Mouse (Mus musculus) bone marrow, adult 2 months (tissue): Measurements from ENCODE around the gene Cks1b. TPM values are rescaled to one million over a fixed set of nuclear protein-coding genes. Genes with fewer than 3 reads are reported as not detected.

Experiments used
- H3K27ac ChIP-seq: fragments of 200-500 bp; 2 replicates; pipeline ENCODE4 v1.5.1; 2012; ENCODE audit warnings: low read depth, mild to moderate bottlenecking, control low read depth, inconsistent platforms, low read length; ENCODE audit not compliant: control insufficient read depth, poor library complexity, insufficient read depth
- H3K4me1 ChIP-seq: fragments of 200-500 bp; 2 replicates; pipeline ENCODE4 v1.6.1; 2011; ENCODE audit warnings: low read length; ENCODE audit not compliant: control insufficient read depth, insufficient read depth
- H3K4me3 ChIP-seq: fragments of 200-500 bp; replicated peaks from 2 replicates; pipeline ENCODE3; 2011; ENCODE audit warnings: mild to moderate bottlenecking, low read depth, low read length, control low read depth; ENCODE audit not compliant: control insufficient read depth
- CTCF ChIP-seq: fragments of 200-500 bp; IDR thresholded peaks from 2 replicates; pipeline ENCODE4 v1.5.1; 2011; ENCODE audit warnings: low read length, control low read depth; ENCODE audit not compliant: control insufficient read depth, insufficient read depth
- POLR2A ChIP-seq: fragments of 200-500 bp; IDR thresholded peaks from 2 replicates; pipeline ENCODE4 v1.6.1; 2011; ENCODE audit warnings: low read depth, mild to moderate bottlenecking, control low read depth, low read length, borderline replicate concordance; ENCODE audit not compliant: control insufficient read depth
- WGBS: fragments of 180-500 bp; shearing (Covaris S2); methylation state at CpG from one replicate; pipeline ENCODE4 v1.1.7; 2018; 5-methylcytosine and 5-hydroxymethylcytosine counted together
- polyA plus RNA-seq: library from polyadenylated mRNA; stranded (reverse); fragments of >200 nt; gene quantifications from 2 replicates; pipeline ENCODE4 v1.2.4, GENCODE M21; 2011; ENCODE audit warnings: low replicate concordance; ENCODE audit not compliant: missing spikeins, insufficient read depth, insufficient read length

Cks1b gene
- polyA plus RNA-seq, 1 experiment = 126 TPM

DNA sequence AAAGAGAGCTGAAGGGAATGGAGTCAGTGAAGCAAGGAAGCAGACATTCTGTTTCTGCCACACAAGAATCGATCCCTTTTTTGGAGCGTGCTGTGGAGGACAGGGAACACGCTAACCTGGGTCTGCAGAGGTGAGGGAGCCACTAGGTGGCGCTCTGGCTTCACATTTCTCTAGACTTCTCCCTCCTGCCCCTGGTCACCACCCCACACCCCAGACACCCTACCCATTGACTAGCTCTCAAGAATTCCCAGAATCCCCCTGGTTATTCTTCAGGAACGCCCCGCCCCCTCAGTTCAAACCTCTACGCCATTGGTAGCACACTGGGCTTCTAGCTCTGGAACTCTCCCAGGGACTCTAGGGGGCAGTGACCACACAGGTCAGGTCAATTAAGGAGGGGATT lies 31.4 kb upstream of the Cks1b start:
- Histone ChIP-seq H3K4me3 (no peak overlapping the region), H3K27ac (no peak overlapping the region; the same call in 1 of the 2 replicates), H3K4me1 (peaks cover 2% of the 10 kb centered on the region; the same call in 1 of the 2 replicates)
- no peak for TF ChIP-seq POLR2A
- TF ChIP-seq CTCF = peak; percentile 91
- WGBS = 10% methylated on average over 7 of the region's 7 CpGs

DNA sequence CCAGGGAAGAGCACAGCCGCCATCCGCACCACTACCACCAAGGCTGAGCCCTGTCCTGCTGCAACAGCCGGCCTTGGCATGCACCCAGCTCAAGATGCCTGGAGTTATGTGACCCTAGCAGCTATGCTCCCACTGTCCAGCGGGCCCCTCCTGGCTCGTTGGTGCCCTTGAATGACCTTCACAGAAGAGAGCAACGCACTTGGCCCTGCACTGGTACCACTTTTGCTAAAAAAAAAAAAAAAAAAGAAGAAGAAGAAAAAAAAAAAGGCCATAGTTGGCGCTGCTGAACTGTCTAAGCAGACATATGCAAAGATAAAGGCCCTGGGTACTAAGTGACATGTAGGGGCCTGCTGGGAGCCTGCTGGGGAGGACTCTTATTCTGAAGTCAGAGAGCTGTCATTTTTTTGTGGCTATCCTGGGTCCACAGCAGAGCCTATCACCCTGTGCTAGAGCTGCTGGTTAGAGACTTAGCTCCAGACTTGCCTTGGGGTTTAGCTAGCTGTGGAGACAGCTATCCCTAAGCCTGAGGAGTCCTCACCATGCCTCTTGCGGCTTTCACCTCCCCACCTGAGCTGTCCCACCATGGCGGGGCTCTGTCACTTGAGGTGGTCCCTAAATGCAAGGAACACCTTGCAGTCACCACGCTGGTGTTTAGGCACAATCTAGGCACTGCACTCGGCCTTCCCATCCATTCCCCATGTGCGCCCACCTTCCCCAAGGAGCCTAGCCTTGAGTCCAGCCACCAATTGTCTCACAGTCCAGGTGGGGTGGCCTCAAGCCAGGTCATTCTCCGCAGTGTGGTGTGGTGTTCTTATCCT lies 30.7 kb upstream of the Cks1b start:
- TF ChIP-seq CTCF (no peak), POLR2A (no peak)
- H3K4me3 ChIP-seq = no peak overlapping the region
- WGBS = 38% methylated on average over 13 of the region's 13 CpGs
- peaks cover 2% of the 10 kb centered on the region; the same call in 1 of the 2 replicates for H3K4me1 ChIP-seq
- H3K27ac ChIP-seq = peak overlapping the region; percentile 2; the same call in 1 of the 2 replicates

DNA sequence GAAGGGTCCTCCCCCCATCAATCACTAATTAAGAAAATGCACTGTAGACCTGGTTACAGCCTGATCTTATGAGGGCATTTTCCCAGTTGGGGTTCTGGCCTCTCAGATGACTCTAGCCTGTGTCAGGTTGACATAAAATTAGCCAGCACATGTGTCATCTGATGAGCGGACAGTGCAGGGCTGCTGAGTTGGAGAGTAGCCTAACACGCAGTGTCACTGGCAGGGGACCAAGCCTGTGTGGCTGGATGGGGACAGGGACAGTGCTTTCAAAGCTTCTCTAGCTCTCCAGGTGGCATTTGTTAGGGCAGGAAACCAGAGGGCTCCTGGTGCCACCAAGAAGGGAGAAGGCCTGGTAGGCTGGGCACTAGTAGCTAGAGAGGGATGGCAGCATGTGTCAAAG lies 22.5 kb upstream of the Cks1b start:
- Histone ChIP-seq H3K4me1 (peaks cover 7% of the 10 kb centered on the region), H3K4me3 (no peak overlapping the region), H3K27ac (no peak overlapping the region)
- 90% methylated on average over 2 of the region's 2 CpGs for WGBS
- no peak for TF ChIP-seq POLR2A
- TF ChIP-seq CTCF = no peak

DNA sequence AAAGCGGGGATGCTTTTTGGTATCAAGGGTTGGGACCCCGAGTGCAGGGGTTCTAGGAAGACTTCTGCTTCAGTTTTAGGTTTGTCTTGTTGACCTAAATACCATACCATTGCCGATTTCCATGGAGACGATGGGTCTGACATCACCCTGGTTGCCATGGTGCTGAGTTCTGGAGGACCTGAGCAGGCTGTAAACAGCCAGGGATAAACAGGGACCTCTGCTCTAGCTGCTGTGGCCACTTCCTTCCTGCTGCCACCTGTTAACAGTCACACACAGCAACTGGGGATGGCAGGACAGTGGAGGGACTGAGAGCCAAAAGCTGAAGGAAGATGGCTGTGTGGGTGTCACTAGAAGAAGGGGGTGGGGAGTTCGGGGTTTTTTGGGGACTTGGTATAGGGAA lies 19.1 kb upstream of the Cks1b start:
- H3K4me1 ChIP-seq = peaks cover 7% of the 10 kb centered on the region
- peak overlapping the region; percentile 64 for H3K4me3 ChIP-seq
- H3K27ac ChIP-seq = peak overlapping the region; percentile 64
- TF ChIP-seq CTCF (no peak), POLR2A (no peak)
- WGBS = 5% methylated on average over 5 of the region's 5 CpGs

DNA sequence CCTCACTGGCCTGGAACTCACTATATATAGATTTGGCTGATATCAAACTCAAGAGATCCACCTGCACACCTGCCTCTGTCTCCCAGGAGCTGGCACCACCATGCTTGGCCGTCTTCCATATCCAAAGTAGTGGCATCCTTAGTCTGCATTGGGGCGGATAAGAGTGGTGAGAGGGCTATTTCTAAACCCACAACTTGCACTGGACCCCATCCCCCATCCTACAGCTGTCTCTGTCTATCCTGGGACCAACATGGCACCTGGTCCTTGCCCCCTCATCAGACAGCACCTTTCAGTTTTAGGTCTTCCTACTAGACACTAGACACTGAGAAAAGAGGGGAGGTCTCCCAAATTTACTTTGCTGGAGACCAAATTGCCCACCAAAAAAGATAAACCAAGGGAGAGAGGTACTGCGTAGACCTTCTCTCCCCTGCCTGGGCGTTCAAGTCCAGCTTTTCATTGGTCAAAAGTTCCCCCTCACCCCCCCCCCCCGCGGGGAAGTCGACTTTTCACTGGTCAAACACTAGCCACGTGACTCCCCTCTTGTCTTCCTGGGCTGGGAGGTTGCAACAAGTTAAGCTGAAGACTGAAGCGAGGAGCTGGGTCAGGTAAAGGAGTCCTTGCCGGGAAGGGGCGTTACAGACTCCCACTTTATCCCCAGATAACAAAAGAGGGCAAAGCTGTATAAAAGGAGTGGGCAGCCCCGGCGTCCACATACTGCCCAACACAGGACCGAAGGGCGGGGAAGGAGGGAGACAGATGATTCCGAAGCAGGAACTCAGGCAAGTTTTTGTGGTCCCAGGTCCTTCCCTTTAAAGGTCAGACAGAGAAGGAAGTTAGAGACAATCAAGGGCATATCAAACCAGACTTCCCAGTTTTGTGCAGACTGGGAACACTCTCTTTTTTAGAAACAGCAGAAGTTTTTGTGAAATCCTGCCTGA lies 18.3 kb upstream of the Cks1b start, which contains the start of gene Pbxip1:
Pbxip1 (plus strand) TSS at position 531 of the 938 bp plus-strand sequence.
- H3K4me1 ChIP-seq = peaks cover 7% of the 10 kb centered on the region
- H3K27ac ChIP-seq = peak within 1 kb of the TSS; percentile 64
- 7% methylated on average over 16 of the region's 16 CpGs for WGBS
- TF ChIP-seq POLR2A (0 out of 2 replicates have a peak, but pooled peaks have one; percentile 11), CTCF (no peak)
- peak within 1 kb of the TSS; percentile 64 for H3K4me3 ChIP-seq

DNA sequence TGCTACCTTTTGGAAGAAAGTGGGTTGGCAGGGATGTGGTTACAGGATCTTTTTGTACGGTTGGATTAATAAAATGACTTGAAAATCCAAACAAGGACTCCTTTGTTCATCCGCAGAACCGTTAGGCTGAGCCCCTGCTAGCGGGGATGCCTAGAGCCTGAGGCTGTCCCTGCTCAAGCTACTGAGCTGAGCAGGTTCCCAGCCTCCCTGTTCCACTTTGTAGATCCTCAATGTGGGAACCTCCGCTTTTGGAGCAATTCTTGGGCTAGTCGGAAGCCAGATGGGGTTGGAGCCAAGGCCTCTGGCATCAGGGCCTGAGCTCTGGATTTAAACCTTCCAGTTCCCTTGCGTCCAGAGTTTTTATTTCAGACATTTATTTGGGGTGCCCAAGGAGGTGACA lies 16.9 kb upstream of the Cks1b start:
- TF ChIP-seq CTCF (no peak), POLR2A (no peak)
- Histone ChIP-seq H3K4me3 (no peak overlapping the region), H3K4me1 (peaks cover 7% of the 10 kb centered on the region), H3K27ac (no peak overlapping the region)
- WGBS = 91% methylated on average over 7 of the region's 7 CpGs

DNA sequence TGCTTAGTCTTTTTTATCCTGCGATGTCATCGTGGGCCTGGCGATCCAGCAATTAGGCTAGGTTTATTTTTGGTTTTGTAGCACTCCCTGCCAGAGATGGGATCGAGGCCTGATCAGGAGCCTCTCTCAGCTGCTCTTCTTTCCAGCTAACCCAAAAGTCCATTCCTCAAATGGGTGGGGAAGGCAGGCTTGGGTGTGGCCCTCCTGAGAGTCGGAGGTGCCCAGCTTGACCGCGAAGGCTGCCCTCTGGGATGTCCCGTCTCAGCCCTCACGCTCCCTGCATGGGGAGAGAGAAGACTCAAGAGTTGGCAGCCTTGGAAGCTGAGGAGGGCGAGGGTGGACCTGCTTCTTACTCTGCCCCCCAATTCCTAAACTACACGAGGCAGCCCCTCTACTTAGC lies 16.3 kb upstream of the Cks1b start:
- Histone ChIP-seq H3K27ac (no peak overlapping the region), H3K4me1 (peaks cover 7% of the 10 kb centered on the region)
- 89% methylated on average over 11 of the region's 11 CpGs for WGBS

DNA sequence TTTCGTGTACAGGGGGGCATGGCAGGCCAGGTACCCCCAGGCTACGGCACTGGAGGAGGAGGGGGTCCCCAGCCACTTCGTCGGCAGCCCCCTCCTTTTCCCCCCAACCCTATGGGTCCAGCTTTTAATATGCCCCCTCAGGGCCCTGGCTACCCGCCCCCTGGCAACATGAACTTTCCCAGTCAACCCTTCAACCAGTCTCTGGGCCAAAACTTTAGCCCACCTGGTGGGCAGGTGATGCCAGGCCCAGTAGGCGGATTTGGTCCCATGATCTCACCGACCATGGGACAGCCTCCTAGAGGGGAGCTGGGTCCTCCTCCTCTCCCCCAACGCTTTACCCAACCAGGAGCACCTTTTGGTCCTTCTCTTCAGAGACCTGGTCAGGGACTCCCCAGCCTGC lies 14.4 kb upstream of the Cks1b start:
- no peak overlapping the region for H3K4me3 ChIP-seq

More for the DNA sequence above, 16.3 kb upstream of the Cks1b start:
- H3K4me3 ChIP-seq = no peak overlapping the region
- TF ChIP-seq CTCF = no peak

More for the DNA sequence above, 14.4 kb upstream of the Cks1b start:
- TF ChIP-seq CTCF (no peak), POLR2A (no peak)
- 91% methylated on average over 8 of the region's 8 CpGs for WGBS
- Histone ChIP-seq H3K4me1 (peaks cover 6% of the 10 kb centered on the region), H3K27ac (no peak overlapping the region)
